In genomic region chr7:29364052-29364451, GRCm38 (mm10) we compare ENCODE assay signal across 8 mouse cellular contexts.
DNase-seq lines count a peak whose midpoint lies in the region; ATAC-seq and TF ChIP-seq lines count a peak whose summit lies in the region.

No protein-coding gene starts in this region.

- DNase-seq in heart, postnatal 4 days, result peak; percentile 52
- no peak for DNase-seq in heart, postnatal 25 days (ENCODE audit: low spot score)
- DNase-seq in G1E (ENCODE audit: low spot score), result peak; percentile 78
- peak; percentile 71 for DNase-seq in cerebellum, adult 9-10 months
- peak; percentile 57 to 66 for DNase-seq in frontal cortex, postnatal 10 days (ENCODE audit: low spot score in 2 of 2)
- peak in 2 of 3 experiments; percentile 9 to 20 for DNase-seq in liver, embryonic 14.5 days (ENCODE audit: low read depth in 3 of 3, low spot score in 3 of 3)
- peak; percentile 54 for DNase-seq in right cerebral cortex, postnatal 25 days
- no peak for DNase-seq in urinary bladder, adult 18-20 months (ENCODE audit: low spot score in 2 of 2)

- ATAC-seq in G1E (ENCODE audit: extremely low read depth, insufficient number of reproducible peaks, low FRiP score, poor library complexity, severe bottlenecking), result no peak; the same call in 1 of the 2 replicates
- ATAC-seq in liver, embryonic 14.5 days (ENCODE audit: insufficient read depth), result no peak

- H3K9ac ChIP-seq in liver, embryonic 14.5 days (replicated peaks), result no peak overlapping the region

- TF ChIP-seq CTCF in G1E (IDR thresholded peaks at IDR 0.05; ENCODE audit: low read depth, low read length), result peak; percentile 31; the same call in 1 of the 2 replicates
- TF ChIP-seq CTCF in liver, embryonic 14.5 days (IDR thresholded peaks at IDR 0.05; ENCODE audit: low read depth), result peak; percentile 86

- peaks cover 15% of the 10 kb centered on the region for H3K4me1 ChIP-seq in G1E (ENCODE audit: insufficient read depth, low read depth, low read length)
- no peaks in the 10 kb centered on the region for H3K4me1 ChIP-seq in liver, embryonic 14.5 days (replicated peaks; ENCODE audit: control insufficient read depth in 2 of 2, insufficient read depth in 2 of 2, low read length in 1 of 2)

- H3K4me2 ChIP-seq in liver, embryonic 14.5 days (ENCODE audit: low read depth), result no peak overlapping the region

- no peak overlapping the region for H3K4me3 ChIP-seq in G1E (ENCODE audit: low read depth, low read length)
- no peak overlapping the region for H3K4me3 ChIP-seq in liver, embryonic 14.5 days (ENCODE audit: insufficient read depth in 1 of 2, low read depth in 2 of 2, low read length in 2 of 2)

- 43% methylated on average over 4 of the region's 4 CpGs for WGBS in liver, embryonic 14.5 days (ENCODE audit: insufficient replicate concordance)

- no peaks in the 10 kb centered on the region for H3K27me3 ChIP-seq in G1E (ENCODE audit: insufficient read depth, low read length)
- no peaks in the 10 kb centered on the region for H3K27me3 ChIP-seq in liver, embryonic 14.5 days (ENCODE audit: control insufficient read depth, insufficient read depth, low read length)

- H3K9me3 ChIP-seq in G1E (replicated peaks), result no peaks in the 10 kb centered on the region
- no peaks in the 10 kb centered on the region for H3K9me3 ChIP-seq in liver, embryonic 14.5 days (ENCODE audit: control insufficient read depth, low read length)

- peaks cover 77% of the 10 kb centered on the region for H3K36me3 ChIP-seq in G1E (replicated peaks)
- H3K36me3 ChIP-seq in liver, embryonic 14.5 days (replicated peaks; ENCODE audit: control insufficient read depth, insufficient read depth, low read depth), result no peaks in the 10 kb centered on the region

- H3K27ac ChIP-seq in liver, embryonic 14.5 days, result no peak overlapping the region

- intact Hi-C loops in heart, postnatal 25 days (cut with DNase I), result no loop called here

- no peak for TF ChIP-seq EP300 in liver, embryonic 14.5 days (IDR thresholded peaks at IDR 0.05; ENCODE audit: low read depth)

Comparison
In these comparisons a context has a peak if more than half of its experiments do, and no peak if none do; other contexts are left out.
1. DNase-seq: peak in heart, postnatal 4 days (single experiment), G1E (single experiment), cerebellum, adult 9-10 months (single experiment), frontal cortex, postnatal 10 days (2 of 2), liver, embryonic 14.5 days (2 of 3) and right cerebral cortex, postnatal 25 days (single experiment); none in heart, postnatal 25 days (single experiment) and urinary bladder, adult 18-20 months (0 of 2).